Mouse (Mus musculus) thymus, adult 18-20 months (tissue): ENCODE measurements around the gene Grid1.

Source experiments
- DNase-seq, 2 experiments: peaks; one replicate each; pipeline ENCODE4 v3.0.0; 2022; ENCODE audit warnings: mixed read lengths in 2 of 2

Gene Grid1

GRCm38 (mm10) chr14:35027501-35028140 lies 207.7 kb downstream of the Grid1 start:
- DNase-seq, result no peak

GRCm38 (mm10) chr14:35029626-35030025 lies 209.7 kb downstream of the Grid1 start:
- no peak for DNase-seq

GRCm38 (mm10) chr14:35030271-35030670 lies 210.4 kb downstream of the Grid1 start:
- DNase-seq, result no peak

GRCm38 (mm10) chr14:35032283-35032682 lies 212.4 kb downstream of the Grid1 start:
- no peak for DNase-seq

GRCm38 (mm10) chr14:35044268-35044667 lies 224.4 kb downstream of the Grid1 start:
- no peak for DNase-seq

GRCm38 (mm10) chr14:35044918-35045698 lies 225.2 kb downstream of the Grid1 start:
- DNase-seq, result no peak

GRCm38 (mm10) chr14:35049231-35049630 lies 229.3 kb downstream of the Grid1 start:
- no peak for DNase-seq

- no peak for DNase-seq
Measured at GRCm38 (mm10) chr14:35054139-35054538, 234.2 kb downstream of the Grid1 start.

GRCm38 (mm10) chr14:35074636-35075035 lies 254.7 kb downstream of the Grid1 start:
- no peak for DNase-seq

GRCm38 (mm10) chr14:35079954-35080353 lies 260.0 kb downstream of the Grid1 start:
- no peak for DNase-seq

GRCm38 (mm10) chr14:35092646-35093045 lies 272.7 kb downstream of the Grid1 start:
- DNase-seq, result no peak

- DNase-seq, result no peak
Measured at GRCm38 (mm10) chr14:35093561-35094186, 273.8 kb downstream of the Grid1 start.

GRCm38 (mm10) chr14:35095506-35096059 lies 275.7 kb downstream of the Grid1 start:
- DNase-seq, result no peak

GRCm38 (mm10) chr14:35096085-35096484 lies 276.2 kb downstream of the Grid1 start:
- no peak for DNase-seq

- no peak for DNase-seq
Measured at GRCm38 (mm10) chr14:35097166-35097565, 277.3 kb downstream of the Grid1 start.

- DNase-seq, result no peak
Measured at GRCm38 (mm10) chr14:35103639-35104210, 283.8 kb downstream of the Grid1 start.

- no peak for DNase-seq
Measured at GRCm38 (mm10) chr14:35107596-35107995, 287.7 kb downstream of the Grid1 start.

- DNase-seq, result no peak
Measured at GRCm38 (mm10) chr14:35110928-35111327, 291.0 kb downstream of the Grid1 start.

GRCm38 (mm10) chr14:35112327-35113275 lies 292.7 kb downstream of the Grid1 start:
- DNase-seq, result no peak

GRCm38 (mm10) chr14:35113276-35113645 lies 293.4 kb downstream of the Grid1 start:
- DNase-seq, result no peak

- no peak for DNase-seq
Measured at GRCm38 (mm10) chr14:35115913-35116312, 296.0 kb downstream of the Grid1 start.

- DNase-seq, result no peak
Measured at GRCm38 (mm10) chr14:35120089-35120488, 300.2 kb downstream of the Grid1 start.
